Mouse (Mus musculus) liver, embryonic 14.5 days (tissue): ENCODE data around the gene Trim32.

Source experiments
- CTCF ChIP-seq: IDR thresholded peaks from 2 replicates; pipeline ENCODE4 v1.5.1; 2016; ENCODE audit warnings: antibody characterized with exemption, low read depth, control low read depth
- EP300 ChIP-seq: IDR thresholded peaks from 2 replicates; pipeline ENCODE4 v1.6.1; 2016; ENCODE audit warnings: antibody characterized with exemption, low read depth

GRCm38 (mm10) chr4:65565493-65565892 is 39.3 kb upstream of the Trim32 start:
- TF ChIP-seq CTCF = no peak
- no peak for TF ChIP-seq EP300
